Mouse (Mus musculus) kidney, embryonic 14.5 days (tissue): ENCODE results near the gene Camta1. TPM values are rescaled to one million over a fixed set of nuclear protein-coding genes. Genes with fewer than 3 reads are reported as not detected.

ENCODE experiments used
- ATAC-seq: fragments of 200-750 bp; cut with Nextera tagmentation; 2 replicates; pipeline ENCODE4 v1.8.0; 2017; ENCODE audit warnings: moderate number of reproducible peaks, mild to moderate bottlenecking, moderate TSS enrichment, moderate library complexity; ENCODE audit not compliant: low FRiP score, low TSS enrichment
- H3K27ac ChIP-seq: fragments of 300-500 bp; sonication (generic); 2 replicates; pipeline ENCODE4 v1.5.1; 2014; ENCODE audit warnings: low read depth, mild to moderate bottlenecking, low read length, moderate library complexity, mixed read lengths
- H3K27me3 ChIP-seq: fragments of 300-500 bp; sonication (generic); 2 replicates; pipeline ENCODE4 v1.6.1; 2014; ENCODE audit warnings: mild to moderate bottlenecking, low read length; ENCODE audit not compliant: control insufficient read depth, insufficient read depth
- H3K36me3 ChIP-seq: fragments of 300-500 bp; sonication (generic); 2 replicates; pipeline ENCODE4 v1.6.1; 2014; ENCODE audit warnings: low read length, mixed read lengths; ENCODE audit not compliant: control insufficient read depth, insufficient read depth
- H3K4me1 ChIP-seq: fragments of 300-500 bp; sonication (generic); 2 replicates; pipeline ENCODE4 v1.6.1; 2014; ENCODE audit warnings: low read length, mixed read lengths; ENCODE audit not compliant: control insufficient read depth, insufficient read depth
- H3K4me2 ChIP-seq: fragments of 300-500 bp; sonication (generic); replicated peaks from 2 replicates; pipeline ENCODE4 v1.6.1; 2014; ENCODE audit warnings: low read depth, mild to moderate bottlenecking, low read length
- H3K4me3 ChIP-seq: fragments of 300-500 bp; sonication (generic); 2 replicates; pipeline ENCODE4 v1.5.1; 2014; ENCODE audit warnings: mild to moderate bottlenecking, low read length
- H3K9ac ChIP-seq: fragments of 300-500 bp; sonication (generic); 2 replicates; pipeline ENCODE4 v1.6.1; 2014; ENCODE audit warnings: low read depth, mild to moderate bottlenecking, low read length, moderate library complexity
- H3K9me3 ChIP-seq: fragments of 300-500 bp; sonication (generic); 2 replicates; pipeline ENCODE4 v1.6.1; 2016; ENCODE audit warnings: low read length; ENCODE audit not compliant: control insufficient read depth
- WGBS: fragments of 180-500 bp; shearing (Covaris S2); extraction: QIAGEN DNeasy Blood & Tissue Kit; methylation state at CpG from one replicate; pipeline ENCODE4 v1.1.7; 2014; 5-methylcytosine and 5-hydroxymethylcytosine counted together
- polyA plus RNA-seq: library from polyadenylated mRNA; unstranded; fragments of >200 nt; fragmentation: Nextera tagmentation; extraction: Ambion mirVana; gene quantifications from 2 replicates; pipeline ENCODE4 v1.2.1, GENCODE M21; 2014

Camta1 gene
- polyA plus RNA-seq, 1 experiment from 2014 or later, result 107 TPM

GRCm38 (mm10) chr4:151492786-151493185 is 368.9 kb downstream of the Camta1 start:
- Histone ChIP-seq H3K9me3 (no peaks in the 10 kb centered on the region; the same call in 1 of the 2 replicates), H3K27me3 (no peaks in the 10 kb centered on the region), H3K4me3 (no peak overlapping the region), H3K4me1 (0 out of 2 replicates have a peak, but pooled peaks cover 12% of the 10 kb centered on the region), H3K4me2 (no peak overlapping the region), H3K36me3 (no peaks in the 10 kb centered on the region), H3K27ac (no peak overlapping the region), H3K9ac (no peak overlapping the region)
- 44% methylated on average over 10 of the region's 10 CpGs for WGBS
- no peak for ATAC-seq

- Histone ChIP-seq H3K4me3 (no peak overlapping the region), H3K4me2 (no peak overlapping the region), H3K4me1 (no peaks in the 10 kb centered on the region), H3K27me3 (0 out of 2 replicates have a peak, but pooled peaks cover 5% of the 10 kb centered on the region), H3K9me3 (no peaks in the 10 kb centered on the region), H3K9ac (no peak overlapping the region), H3K36me3 (no peaks in the 10 kb centered on the region), H3K27ac (no peak overlapping the region)
- WGBS, result 59% methylated on average over 8 of the region's 8 CpGs
- ATAC-seq, result 0 out of 2 replicates have a peak, but pooled peaks have one; percentile 16
Measured at GRCm38 (mm10) chr4:151483977-151484313, 377.7 kb downstream of the Camta1 start.

- Histone ChIP-seq H3K27ac (no peak overlapping the region), H3K36me3 (no peaks in the 10 kb centered on the region), H3K27me3 (0 out of 2 replicates have a peak, but pooled peaks cover 5% of the 10 kb centered on the region), H3K4me3 (no peak overlapping the region), H3K4me1 (no peaks in the 10 kb centered on the region), H3K4me2 (no peak overlapping the region), H3K9me3 (no peaks in the 10 kb centered on the region), H3K9ac (no peak overlapping the region)
- peak; percentile 87 for ATAC-seq
- WGBS, result 7% methylated on average over 21 of the region's 21 CpGs
Measured at GRCm38 (mm10) chr4:151483299-151483976, 378.2 kb downstream of the Camta1 start.

DNA sequence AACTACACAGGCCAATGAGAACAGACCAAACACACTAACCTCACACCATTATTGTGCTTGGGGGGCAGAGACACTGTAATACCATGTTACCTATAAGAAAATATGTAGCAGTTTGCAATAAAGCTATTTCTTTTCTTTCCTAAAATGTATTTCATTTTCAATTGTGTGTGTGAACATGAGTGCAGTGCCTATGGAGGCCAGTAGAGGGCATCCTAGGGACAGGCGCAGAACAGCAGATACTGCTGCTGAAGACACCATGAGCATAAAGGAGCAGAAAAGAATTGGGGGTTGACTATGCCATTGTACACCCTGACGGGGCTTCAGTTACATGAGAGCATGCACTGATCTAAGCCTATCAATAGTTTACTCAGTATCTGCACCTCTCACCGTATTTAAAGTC is 380.7 kb downstream of the Camta1 start:
- H3K27me3 ChIP-seq, result 0 out of 2 replicates have a peak, but pooled peaks cover 5% of the 10 kb centered on the region
- H3K36me3 ChIP-seq, result no peaks in the 10 kb centered on the region
- H3K4me1 ChIP-seq, result no peaks in the 10 kb centered on the region
- H3K4me2 ChIP-seq, result no peak overlapping the region
- H3K9ac ChIP-seq, result no peak overlapping the region
- H3K4me3 ChIP-seq, result no peak overlapping the region
- no peak overlapping the region for H3K27ac ChIP-seq
- ATAC-seq, result no peak
- H3K9me3 ChIP-seq, result 0 out of 2 replicates have a peak, but pooled peaks cover 3% of the 10 kb centered on the region
- 91% methylated on average over 3 of the region's 3 CpGs for WGBS

- 89% methylated on average over 6 of the region's 6 CpGs for WGBS
- H3K36me3 ChIP-seq, result no peaks in the 10 kb centered on the region
- H3K4me3 ChIP-seq, result no peak overlapping the region
- 0 out of 2 replicates have a peak, but pooled peaks cover 3% of the 10 kb centered on the region for H3K9me3 ChIP-seq
- 0 out of 2 replicates have a peak, but pooled peaks cover 6% of the 10 kb centered on the region for H3K4me1 ChIP-seq
- no peak for ATAC-seq
- no peak overlapping the region for H3K9ac ChIP-seq
- H3K27ac ChIP-seq, result no peak overlapping the region
- no peak overlapping the region for H3K4me2 ChIP-seq
- H3K27me3 ChIP-seq, result peaks cover 4% of the 10 kb centered on the region; the same call in 1 of the 2 replicates
Measured at GRCm38 (mm10) chr4:151477950-151478349, 383.7 kb downstream of the Camta1 start.

DNA sequence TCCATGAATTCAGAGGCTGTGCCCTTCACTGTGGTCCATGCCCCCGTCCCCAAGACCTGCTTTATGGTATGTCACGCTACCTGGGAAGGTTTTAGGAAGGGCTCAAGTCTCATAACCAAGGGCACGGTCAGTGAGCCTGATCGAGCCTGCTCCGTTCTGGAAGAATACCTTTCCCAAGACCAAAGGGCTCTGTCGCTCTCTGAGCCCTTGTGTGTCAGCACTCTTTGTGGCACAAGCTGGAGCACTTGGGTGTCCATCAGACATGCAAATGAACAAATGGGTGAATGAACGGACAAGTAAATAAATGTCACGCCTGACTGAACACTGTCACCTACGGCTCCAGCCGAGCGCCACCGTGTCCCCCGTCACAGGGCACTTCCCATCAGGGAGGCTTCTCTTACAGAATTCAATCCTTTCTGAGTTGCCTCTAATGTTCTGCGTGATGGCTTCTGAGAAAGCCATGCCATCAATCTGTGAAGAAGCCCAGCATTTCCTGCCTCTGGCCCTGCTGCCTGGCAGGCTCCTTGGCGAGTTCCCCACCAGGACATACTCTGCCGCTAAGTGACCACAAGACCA is 386.7 kb downstream of the Camta1 start:
- WGBS, result 26% methylated on average over 16 of the region's 16 CpGs

DNA sequence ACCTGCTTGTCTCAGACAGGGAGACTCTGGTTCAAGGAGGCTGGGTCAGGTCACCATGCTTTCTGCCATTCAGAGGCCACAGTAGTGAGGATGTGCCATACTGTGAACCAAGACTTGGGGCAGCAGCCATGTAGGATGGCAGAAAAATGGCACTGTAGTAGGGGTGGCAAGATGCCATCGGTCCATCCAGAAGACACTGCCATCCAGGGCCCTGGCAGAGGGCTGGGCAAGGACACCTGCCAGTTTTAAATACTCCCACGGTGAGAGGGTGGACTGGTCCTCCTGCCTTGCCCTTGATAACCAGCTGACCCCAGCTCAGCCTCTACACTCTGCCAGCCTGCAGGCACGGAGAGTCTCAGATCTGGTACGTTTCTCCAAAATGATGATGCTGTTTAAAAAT is 389.8 kb downstream of the Camta1 start:
- H3K4me1 ChIP-seq, result 0 out of 2 replicates have a peak, but pooled peaks cover 10% of the 10 kb centered on the region
- no peak overlapping the region for H3K27ac ChIP-seq
- H3K4me2 ChIP-seq, result no peak overlapping the region
- 0 out of 2 replicates have a peak, but pooled peaks cover 3% of the 10 kb centered on the region for H3K9me3 ChIP-seq
- ATAC-seq, result no peak
- H3K4me3 ChIP-seq, result no peak overlapping the region
- H3K9ac ChIP-seq, result no peak overlapping the region
- WGBS, result 94% methylated on average over 4 of the region's 4 CpGs
- peaks cover 4% of the 10 kb centered on the region; the same call in 1 of the 2 replicates for H3K27me3 ChIP-seq
- no peaks in the 10 kb centered on the region for H3K36me3 ChIP-seq

More for the DNA sequence above, 386.7 kb downstream of the Camta1 start:
- no peak overlapping the region for H3K4me2 ChIP-seq
- H3K9me3 ChIP-seq, result 0 out of 2 replicates have a peak, but pooled peaks cover 3% of the 10 kb centered on the region
- H3K4me1 ChIP-seq, result 0 out of 2 replicates have a peak, but pooled peaks cover 6% of the 10 kb centered on the region
- no peak overlapping the region for H3K9ac ChIP-seq
- no peaks in the 10 kb centered on the region for H3K36me3 ChIP-seq
- ATAC-seq, result peak; percentile 66
- peaks cover 4% of the 10 kb centered on the region; the same call in 1 of the 2 replicates for H3K27me3 ChIP-seq
- no peak overlapping the region for H3K4me3 ChIP-seq
- H3K27ac ChIP-seq, result peak overlapping the region; percentile 34; the same call in 1 of the 2 replicates

GRCm38 (mm10) chr4:151468381-151468780 is 393.3 kb downstream of the Camta1 start:
- ATAC-seq, result no peak
- Histone ChIP-seq H3K36me3 (no peaks in the 10 kb centered on the region), H3K27ac (no peak overlapping the region), H3K9ac (no peak overlapping the region), H3K4me2 (no peak overlapping the region), H3K4me1 (peaks cover 14% of the 10 kb centered on the region), H3K27me3 (no peaks in the 10 kb centered on the region), H3K9me3 (no peaks in the 10 kb centered on the region), H3K4me3 (no peak overlapping the region)
- WGBS, result 82% methylated on average over 5 of the region's 5 CpGs

DNA sequence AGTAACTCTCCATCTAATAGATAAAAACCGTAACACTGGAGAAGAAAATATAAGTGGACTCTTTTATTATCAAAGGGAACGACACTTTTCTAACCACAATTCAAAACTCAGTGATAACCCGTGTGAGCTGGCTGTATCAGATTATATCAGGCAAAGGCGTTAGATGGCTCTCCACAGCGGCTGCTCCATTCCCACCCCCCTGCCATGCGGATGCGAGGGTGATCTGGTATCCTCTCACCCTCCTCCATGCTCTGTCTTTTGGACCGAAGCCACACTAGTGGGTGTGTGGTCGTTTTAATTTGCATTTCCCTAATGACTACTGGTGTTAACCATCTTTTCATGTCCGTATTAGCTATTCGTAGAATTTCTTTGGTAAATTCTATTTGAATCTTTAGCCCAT is 403.0 kb downstream of the Camta1 start:
- no peak for ATAC-seq
- H3K4me3 ChIP-seq, result no peak overlapping the region
- no peak overlapping the region for H3K9ac ChIP-seq
- 70% methylated on average over 11 of the region's 11 CpGs for WGBS
- H3K4me2 ChIP-seq, result no peak overlapping the region
- no peak overlapping the region for H3K27ac ChIP-seq
- no peaks in the 10 kb centered on the region for H3K27me3 ChIP-seq
- H3K4me1 ChIP-seq, result no peaks in the 10 kb centered on the region
- H3K9me3 ChIP-seq, result no peaks in the 10 kb centered on the region
- H3K36me3 ChIP-seq, result no peaks in the 10 kb centered on the region
